Mouse (Mus musculus) heart, embryonic 16.5 days (tissue): ENCODE measurements at regions not wholly inside any gene's neighbourhood (a gene's known extent, or its start where the extent isn't known, plus 50 kb on each side); places are given as distances from the start of the nearest gene placed in this dataset.
A peak's percentile ranks its signal among the peaks of the same experiment; 100 is the strongest.

Experiments
- ATAC-seq: fragments of 200-750 bp; cut with Nextera tagmentation; replicated peaks from 2 replicates; pipeline ENCODE4 v1.8.0; 2017; ENCODE audit warnings: moderate number of reproducible peaks; ENCODE audit not compliant: insufficient read depth, low FRiP score; ENCODE audit errors: extremely low read depth
- H3K27ac ChIP-seq: fragments of 300-500 bp; sonication (generic); 2 replicates; pipeline ENCODE4 v1.5.1; 2014; ENCODE audit warnings: mild to moderate bottlenecking, low read length, control low read depth, moderate library complexity
- H3K27me3 ChIP-seq: fragments of 300-500 bp; sonication (generic); 2 replicates; pipeline ENCODE4 v1.6.1; 2014; ENCODE audit warnings: low read length, mixed read lengths; ENCODE audit not compliant: control insufficient read depth, insufficient read depth
- H3K36me3 ChIP-seq: fragments of 300-500 bp; sonication (generic); 2 replicates; pipeline ENCODE4 v1.6.1; 2014; ENCODE audit not compliant: control insufficient read depth, insufficient read depth
- H3K4me1 ChIP-seq: fragments of 300-500 bp; sonication (generic); 2 replicates; pipeline ENCODE4 v1.6.1; 2014; ENCODE audit warnings: low read length, mixed read lengths; ENCODE audit not compliant: control insufficient read depth, insufficient read depth
- H3K4me2 ChIP-seq: fragments of 300-500 bp; sonication (generic); 2 replicates; pipeline ENCODE4 v1.6.1; 2014; ENCODE audit warnings: low read depth, mild to moderate bottlenecking, control low read depth, low read length
- H3K4me3 ChIP-seq: fragments of 300-500 bp; sonication (generic); 2 replicates; pipeline ENCODE4 v1.5.1; 2014; ENCODE audit warnings: mild to moderate bottlenecking, control low read depth, low read length
- H3K9ac ChIP-seq: fragments of 300-500 bp; sonication (generic); 2 replicates; pipeline ENCODE4 v1.6.1; 2014; ENCODE audit warnings: low read length, control low read depth
- H3K9me3 ChIP-seq: fragments of 300-500 bp; sonication (generic); replicated peaks from 2 replicates; pipeline ENCODE4 v1.6.1; 2016; ENCODE audit warnings: low read length; ENCODE audit not compliant: control insufficient read depth
- WGBS: fragments of 180-500 bp; shearing (Covaris S2); extraction: QIAGEN DNeasy Blood & Tissue Kit; methylation state at CpG from one replicate; pipeline ENCODE4 v1.1.7; 2014; 5-methylcytosine and 5-hydroxymethylcytosine counted together

- no peaks in the 10 kb centered on the region for H3K4me1 ChIP-seq
- WGBS, result 24% methylated on average over 9 of the region's 9 CpGs
- H3K27ac ChIP-seq, result peak overlapping the region; percentile 61
- peak; percentile 73; the same call in 1 of the 2 replicates for ATAC-seq
- H3K9me3 ChIP-seq, result peaks cover 4% of the 10 kb centered on the region
- H3K9ac ChIP-seq, result peak overlapping the region; percentile 30
- no peaks in the 10 kb centered on the region for H3K36me3 ChIP-seq
- peak overlapping the region; percentile 10; the same call in 1 of the 2 replicates for H3K4me2 ChIP-seq
- no peaks in the 10 kb centered on the region for H3K27me3 ChIP-seq
- no peak overlapping the region for H3K4me3 ChIP-seq
These were observed 949.7 kb downstream of the Mrps31 start for GRCm38 (mm10) chr8:23360850-23361274.
